Mouse (Mus musculus) heart, adult 11 months (tissue): ENCODE data around the gene Sptbn1.

ENCODE experiments used
- DNase-seq: peaks from one replicate; pipeline ENCODE4 v3.0.0; 2022

The Sptbn1 gene

GRCm38 (mm10) chr11:30267892-30268647, at the start of gene Sptbn1:
Gene Sptbn1, minus strand, starts transcription at chr11:30268175.
- DNase-seq, result peak; percentile 100

DNA sequence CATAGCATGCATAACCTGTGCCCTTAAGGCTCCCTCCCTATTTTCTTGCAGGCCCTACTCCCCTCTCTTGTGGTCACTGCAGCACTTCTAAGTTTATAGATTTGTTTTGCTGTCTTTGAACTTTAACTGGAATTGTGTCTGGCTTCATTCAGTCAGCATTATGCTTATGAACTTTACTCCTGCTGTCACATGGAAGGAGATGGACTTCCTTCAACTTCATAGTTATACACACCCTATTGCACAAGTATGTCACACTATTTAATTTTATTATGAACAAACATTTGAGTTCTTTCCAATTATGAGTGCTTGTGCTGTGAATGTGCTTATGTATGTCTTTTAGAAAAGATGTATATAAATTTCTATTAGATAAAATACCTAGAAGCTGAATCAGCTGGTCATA, 26.3 kb upstream of the Sptbn1 start:
- peak; percentile 54 for DNase-seq

GRCm38 (mm10) chr11:30292221-30293160, 24.5 kb upstream of the Sptbn1 start:
- DNase-seq, result peak; percentile 89

GRCm38 (mm10) chr11:30291155-30291554, 23.2 kb upstream of the Sptbn1 start:
- DNase-seq, result peak; percentile 99

- peak; percentile 97 for DNase-seq
Observed at GRCm38 (mm10) chr11:30289470-30290431, 21.8 kb upstream of the Sptbn1 start.

DNA sequence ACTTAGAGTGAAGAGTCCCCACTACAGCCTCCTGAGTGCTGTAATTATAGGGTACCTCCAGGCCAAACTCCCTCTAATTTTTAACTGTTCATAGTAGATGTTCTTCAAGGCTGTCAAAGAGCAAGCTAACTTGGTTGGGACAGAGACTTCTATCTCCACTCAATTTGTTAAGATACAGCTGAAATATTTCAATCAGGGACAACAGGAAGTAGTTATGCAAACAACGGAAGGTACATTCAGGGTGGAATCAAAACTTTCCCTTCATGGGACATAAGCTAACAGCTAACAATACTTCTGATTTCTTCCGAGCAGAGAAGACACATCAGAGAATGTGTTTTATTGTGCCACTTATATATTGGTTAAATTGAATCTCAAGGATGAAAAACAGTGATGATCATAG, 20.1 kb upstream of the Sptbn1 start:
- no peak for DNase-seq

DNA sequence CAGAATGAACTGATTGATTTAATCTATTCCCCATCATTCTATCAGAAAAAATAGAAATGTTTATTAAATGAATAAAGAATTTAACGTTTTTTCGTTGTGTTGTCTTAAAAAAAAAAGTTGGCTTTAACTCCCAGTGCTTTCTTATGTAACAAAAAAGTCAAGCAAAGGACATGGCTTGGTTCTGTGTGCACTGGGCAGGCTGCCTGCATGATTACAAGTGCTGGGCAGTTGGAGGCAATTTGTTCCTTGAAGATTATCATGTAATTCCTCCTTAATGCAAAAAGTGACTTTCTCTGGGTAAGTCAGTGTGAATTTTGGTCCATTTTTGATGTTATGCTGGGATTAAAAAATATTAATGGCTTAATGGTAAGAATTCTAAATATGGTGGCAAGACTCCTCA, 15.7 kb upstream of the Sptbn1 start:
- DNase-seq, result peak; percentile 97

- peak; percentile 92 for DNase-seq
Observed at GRCm38 (mm10) chr11:30281096-30281495, 13.1 kb upstream of the Sptbn1 start.

GRCm38 (mm10) chr11:30279278-30279677, 11.3 kb upstream of the Sptbn1 start:
- peak; percentile 99 for DNase-seq

DNA sequence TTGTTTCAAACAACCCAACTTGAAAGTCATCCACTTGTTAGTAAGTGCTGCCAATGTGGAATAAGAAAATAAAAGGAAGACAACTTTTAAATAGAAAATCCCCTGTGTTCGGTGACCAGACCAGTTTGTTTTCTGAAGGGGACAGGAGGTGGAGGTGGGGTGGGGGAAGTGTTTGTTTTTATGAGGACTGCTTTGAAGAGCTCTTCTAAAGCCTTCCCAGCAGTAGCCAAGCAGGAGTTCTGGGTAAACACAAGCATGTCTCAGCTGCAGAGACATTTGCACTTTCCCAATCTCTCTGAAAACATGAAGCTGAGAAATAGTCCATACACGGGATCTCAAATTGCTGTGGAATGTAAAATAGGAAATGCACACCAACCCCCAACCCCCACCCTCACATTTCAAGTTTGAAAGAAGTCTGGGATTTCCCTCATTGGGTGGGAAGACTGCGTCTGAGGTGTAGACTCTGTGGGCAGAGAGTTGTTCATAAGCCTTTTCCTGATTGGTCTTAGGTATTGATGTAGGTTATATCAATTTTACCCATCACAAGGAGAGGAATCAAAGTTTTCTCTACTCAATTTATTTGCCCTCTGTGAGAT, 7.6 kb upstream of the Sptbn1 start:
- peak; percentile 55 for DNase-seq

DNA sequence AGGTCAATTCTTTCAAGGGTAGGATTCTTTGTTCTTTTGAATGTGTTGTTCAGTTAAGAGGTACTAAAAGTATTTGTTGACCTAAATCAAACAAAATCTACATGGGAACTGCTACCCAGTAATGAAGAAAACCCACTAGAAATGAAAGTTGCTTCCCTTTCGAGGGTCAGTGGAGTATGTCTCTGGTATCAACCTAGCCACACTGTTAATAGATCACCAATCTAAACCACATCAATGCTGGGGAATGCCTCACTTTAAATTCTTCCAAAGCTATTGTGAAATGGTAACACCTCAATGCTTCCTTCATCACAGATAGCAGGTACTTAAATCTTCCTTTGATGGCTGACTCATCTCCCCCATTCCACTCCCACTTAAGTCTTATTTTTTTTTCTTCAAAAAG, 1.5 kb upstream of the Sptbn1 start:
- peak; percentile 43 for DNase-seq

- no peak for DNase-seq
Observed at GRCm38 (mm10) chr11:30268648-30269375, 837 bp upstream of the Sptbn1 start.

DNA sequence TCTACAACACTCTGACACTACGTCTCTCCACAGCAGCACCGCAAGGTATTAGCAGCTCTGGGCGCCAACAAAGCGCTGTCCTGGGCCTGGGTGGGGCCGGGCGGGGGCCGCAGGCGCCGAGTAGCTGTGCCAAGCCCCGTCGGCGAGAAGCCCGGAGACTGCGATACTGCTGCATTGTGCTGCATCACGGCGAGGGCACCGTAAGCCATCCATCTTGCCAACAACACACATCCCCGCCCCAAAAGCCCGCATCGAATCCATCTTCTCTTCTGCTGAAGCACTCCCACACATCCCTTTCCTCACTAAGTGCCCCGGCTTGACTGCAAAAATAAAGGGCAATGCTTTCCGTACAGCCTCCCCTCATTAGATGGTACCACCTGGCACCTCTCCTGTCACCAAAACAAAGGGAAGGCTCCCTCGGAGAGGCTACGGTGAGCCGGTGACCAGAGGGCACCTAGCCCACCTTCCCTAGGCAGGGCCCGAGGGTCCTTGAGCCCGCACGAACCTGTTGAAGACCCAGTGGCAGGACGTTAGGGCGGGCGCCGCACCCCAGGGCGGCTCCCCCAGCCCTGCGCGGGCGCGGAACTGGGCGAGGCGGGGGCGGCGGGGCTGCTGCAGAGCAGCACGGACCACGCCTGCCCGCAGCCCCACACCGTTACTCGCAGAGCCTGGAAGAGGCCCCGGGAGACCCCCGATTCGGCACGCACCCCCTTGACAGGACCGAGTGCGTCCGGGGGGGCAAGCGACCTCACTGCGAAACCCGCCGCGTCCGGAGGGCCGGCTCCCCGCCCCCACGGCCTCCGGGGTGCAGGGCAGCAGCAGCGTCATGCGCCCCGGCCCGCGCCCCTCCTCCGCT, 711 bp downstream of the Sptbn1 start:
- peak; percentile 98 for DNase-seq

GRCm38 (mm10) chr11:30266691-30267035, 1.3 kb downstream of the Sptbn1 start:
- no peak for DNase-seq

GRCm38 (mm10) chr11:30265666-30266065, 2.3 kb downstream of the Sptbn1 start:
- DNase-seq, result peak; percentile 73

DNA sequence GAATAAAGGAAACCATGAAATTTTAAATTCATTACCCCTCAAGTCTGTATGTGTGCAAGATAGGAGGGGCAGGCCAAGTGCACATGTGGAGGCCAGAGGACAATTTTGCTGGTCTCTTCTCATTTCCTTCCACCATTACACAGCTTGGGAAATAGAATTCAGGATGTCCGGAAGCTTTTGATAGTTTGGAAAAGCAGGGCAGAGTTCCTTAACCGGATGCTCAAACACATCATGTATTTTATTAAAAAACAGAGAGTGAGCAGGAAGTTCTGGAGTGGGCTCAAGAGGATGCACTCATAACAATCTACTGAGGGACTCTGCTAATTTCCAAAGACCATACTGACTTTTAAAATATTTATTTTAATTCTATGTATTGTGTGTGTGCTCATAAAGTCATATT, 4.3 kb downstream of the Sptbn1 start:
- peak; percentile 91 for DNase-seq

- peak; percentile 92 for DNase-seq
Observed at GRCm38 (mm10) chr11:30258739-30259350, 9.1 kb downstream of the Sptbn1 start.

GRCm38 (mm10) chr11:30257812-30258211, 10.2 kb downstream of the Sptbn1 start:
- DNase-seq, result peak; percentile 99

DNA sequence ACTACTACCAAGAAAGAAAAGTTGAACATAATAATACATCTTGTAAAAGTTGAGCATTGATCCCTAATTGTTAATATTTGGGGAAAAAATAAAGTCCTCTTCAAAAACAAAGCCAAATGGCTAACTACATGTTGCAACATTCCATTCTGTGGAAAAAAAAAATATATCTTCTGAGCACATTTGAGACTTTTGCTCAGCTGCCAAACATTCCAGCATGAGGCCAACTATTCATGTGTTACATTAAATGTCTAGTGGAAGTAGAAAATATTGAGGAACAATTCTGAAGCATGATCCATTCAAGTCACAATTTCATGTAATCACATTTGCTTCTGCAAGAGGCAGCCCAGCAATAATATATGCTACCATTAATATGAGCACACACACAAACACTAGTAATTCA, 10.9 kb downstream of the Sptbn1 start:
- peak; percentile 73 for DNase-seq

- DNase-seq, result peak; percentile 96
Observed at GRCm38 (mm10) chr11:30256491-30256890, 11.5 kb downstream of the Sptbn1 start.
